Mouse (Mus musculus) heart, postnatal 0 days (tissue): ENCODE data around the gene Nfia.

ENCODE experiments used
- CTCF ChIP-seq: IDR thresholded peaks from 2 replicates; pipeline ENCODE4 v1.5.1; 2016; ENCODE audit warnings: antibody characterized with exemption, control low read depth, low read depth
- EP300 ChIP-seq: IDR thresholded peaks from 2 replicates; pipeline ENCODE4 v1.6.1; 2016; ENCODE audit warnings: antibody characterized with exemption, low read depth

- TF ChIP-seq CTCF, result no peak
- no peak for TF ChIP-seq EP300
Measured at GRCm38 (mm10) chr4:97785547-97786271, 13.2 kb downstream of the Nfia start.
